Mouse (Mus musculus) c-Kit-negative CD71-positive TER-119-positive erythroid progenitor cells, embryonic 14.5 days (primary cell): ENCODE measurements at regions not wholly inside any gene's neighbourhood (a gene's known extent, or its start where the extent isn't known, plus 50 kb on each side); places are given as distances from the start of the nearest gene placed in this dataset.
"Not testable (repeated sequence)": the region's sequence is repeated elsewhere in the genome, so short reads cannot be mapped to it uniquely, and the experiment has no call there.

Experiments used
- DNase-seq: peaks from one replicate; pipeline ENCODE4 v3.0.0-alpha.2; 2013; ENCODE audit warnings: low read depth, low spot score

DNA sequence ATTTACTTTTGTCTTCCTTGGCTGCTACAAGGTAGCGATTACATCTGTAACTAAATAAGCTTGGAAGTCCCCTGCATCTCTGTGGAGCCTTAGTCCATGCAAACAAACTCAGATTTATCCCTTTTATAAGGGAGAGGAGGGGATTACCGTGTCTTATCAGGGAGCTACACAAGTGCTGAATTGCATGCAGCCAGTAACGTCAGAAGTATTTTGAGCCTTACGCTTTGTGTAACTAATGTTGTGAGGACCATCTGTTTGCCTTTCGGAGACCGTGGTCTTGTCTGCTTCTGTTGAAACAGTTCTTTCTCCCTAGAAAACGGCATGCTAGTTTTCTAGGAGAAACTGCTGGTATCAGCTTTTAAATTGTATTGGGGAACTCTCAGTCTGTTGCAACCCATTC lies 58.0 kb upstream of the Dmrta1 start:
- no peak for DNase-seq

DNA sequence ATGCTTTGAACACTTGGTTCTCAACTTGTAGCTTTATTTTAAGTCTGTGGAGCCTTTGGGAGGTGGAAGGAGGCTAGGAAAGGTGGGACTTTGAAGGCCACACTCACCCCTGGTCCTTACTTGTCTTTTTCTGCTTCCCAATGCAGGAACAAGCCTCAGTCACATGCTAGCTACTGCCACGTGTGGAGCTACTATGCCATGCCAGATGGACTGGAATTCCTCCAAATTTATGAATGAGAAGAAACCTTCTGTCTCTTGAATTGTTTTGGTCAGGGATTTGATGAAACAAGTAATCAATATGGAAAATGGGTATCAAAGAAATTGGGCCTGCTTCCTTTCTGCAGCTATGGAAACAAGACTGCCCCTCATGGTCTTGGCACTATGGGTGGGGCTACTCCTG lies 74.5 kb upstream of the Dmrta1 start:
- DNase-seq, result no peak

DNA sequence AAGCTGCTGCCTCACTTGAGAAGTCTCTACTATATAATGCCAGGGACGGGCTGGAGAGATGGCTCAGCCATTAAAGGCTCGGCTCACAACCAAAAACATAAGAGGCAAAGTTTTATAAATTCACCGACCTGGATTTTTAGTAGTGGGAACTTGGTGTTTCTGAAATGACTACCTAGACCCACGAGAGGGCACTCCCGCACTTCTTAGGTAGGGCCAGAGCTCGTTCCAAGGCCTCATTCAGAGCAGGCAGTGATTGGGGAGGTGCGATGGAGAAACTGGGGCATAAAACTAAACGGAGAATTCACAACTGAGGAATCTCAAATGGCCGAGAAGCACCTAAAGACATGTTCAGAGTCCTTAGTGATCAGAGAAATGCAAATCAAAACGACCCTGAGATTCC lies 103.7 kb upstream of the Dmrta1 start:
- no peak for DNase-seq

DNA sequence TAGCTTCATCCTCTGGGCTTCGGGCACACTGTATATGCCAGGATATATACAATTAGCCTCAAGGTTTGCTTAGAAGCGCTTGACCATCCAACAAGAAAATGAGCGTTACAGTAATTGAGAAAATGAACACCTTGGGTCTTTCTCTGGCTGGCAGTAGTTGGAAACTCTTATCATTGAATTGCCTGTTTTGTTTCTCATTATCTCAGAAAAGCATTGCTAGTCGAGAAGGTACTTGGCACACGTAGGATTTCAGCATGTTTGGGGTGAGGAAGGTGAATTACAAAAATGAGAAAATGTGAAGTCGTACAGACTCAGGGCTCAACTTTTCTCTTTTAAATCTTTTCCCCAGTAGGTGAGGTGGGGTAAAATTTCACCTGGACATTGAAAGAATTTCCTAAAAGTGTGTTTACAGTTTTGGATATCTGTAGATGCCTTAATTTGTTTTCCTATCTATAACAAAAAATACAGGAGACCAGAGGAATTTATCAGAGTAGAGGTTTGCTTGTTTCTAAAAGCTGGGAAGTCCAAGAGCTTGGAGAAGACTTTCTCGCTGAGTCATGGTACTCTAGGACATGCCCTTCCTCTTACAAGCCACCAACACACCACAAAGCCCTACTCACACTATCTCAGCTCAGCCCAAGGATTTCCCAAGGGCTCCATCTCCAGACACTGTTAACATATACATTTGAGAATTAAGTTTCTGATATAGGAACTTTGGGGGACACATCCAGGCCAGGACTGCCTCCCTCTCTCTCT lies 124.3 kb upstream of the Dmrta1 start:
- no peak for DNase-seq

DNA sequence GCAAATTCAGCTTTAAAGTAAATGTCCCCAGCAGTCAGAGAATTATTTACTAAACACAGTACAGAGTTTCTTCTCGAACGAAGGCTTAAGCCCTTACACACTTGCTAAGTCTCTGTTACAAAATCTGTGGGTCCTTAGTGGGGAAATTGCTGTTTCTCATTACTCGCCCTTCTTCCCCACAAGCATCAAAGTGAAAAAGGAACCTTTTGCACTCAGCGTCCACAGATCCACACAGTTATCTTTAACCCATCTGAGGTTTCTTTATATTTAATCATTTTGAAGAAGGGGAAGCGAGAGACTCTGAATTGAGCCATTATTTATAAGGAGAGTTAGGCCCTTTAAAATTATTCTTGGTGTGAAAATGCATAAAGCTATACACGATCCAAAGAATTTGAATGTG lies 126.7 kb upstream of the Dmrta1 start:
- DNase-seq, result no peak

DNA sequence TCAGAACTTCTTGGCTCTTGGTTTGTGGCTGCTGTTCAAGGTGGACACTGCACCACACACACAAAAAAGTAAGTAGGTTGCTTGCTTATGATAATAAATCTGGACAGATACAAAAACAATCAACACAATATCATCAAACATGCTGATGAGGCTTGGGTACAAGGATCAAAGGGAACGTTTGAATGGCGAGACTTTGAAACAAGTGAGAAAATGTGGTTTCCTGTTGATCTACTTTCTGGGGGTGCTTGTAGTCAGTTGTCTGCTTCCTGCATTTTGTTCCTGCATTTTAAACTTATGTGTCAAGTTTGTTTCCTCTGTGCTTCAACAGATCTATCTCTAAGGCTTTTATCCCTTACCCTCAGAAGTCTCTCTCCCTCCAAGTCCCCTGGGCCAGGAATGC lies 128.7 kb upstream of the Dmrta1 start:
- DNase-seq, result no peak

DNA sequence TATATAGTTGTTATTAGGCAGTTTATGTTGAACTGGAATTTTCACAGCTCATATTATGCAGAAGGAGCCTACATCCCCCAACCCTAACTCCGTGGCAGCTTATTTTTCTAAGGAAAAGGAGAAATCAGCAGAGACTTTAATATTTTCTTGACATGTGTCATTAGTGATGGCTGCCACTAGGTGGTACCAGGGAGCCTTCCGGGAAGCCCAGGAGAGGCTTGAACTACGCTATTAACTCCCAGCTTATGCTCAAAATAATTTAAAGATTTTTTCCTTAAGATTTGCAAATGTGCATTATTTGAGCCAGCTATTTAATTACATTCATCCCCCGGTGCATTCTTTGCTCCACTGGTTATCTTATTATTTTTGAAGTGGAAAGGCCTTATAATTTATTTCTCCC lies 146.8 kb upstream of the Dmrta1 start:
- no peak for DNase-seq

DNA sequence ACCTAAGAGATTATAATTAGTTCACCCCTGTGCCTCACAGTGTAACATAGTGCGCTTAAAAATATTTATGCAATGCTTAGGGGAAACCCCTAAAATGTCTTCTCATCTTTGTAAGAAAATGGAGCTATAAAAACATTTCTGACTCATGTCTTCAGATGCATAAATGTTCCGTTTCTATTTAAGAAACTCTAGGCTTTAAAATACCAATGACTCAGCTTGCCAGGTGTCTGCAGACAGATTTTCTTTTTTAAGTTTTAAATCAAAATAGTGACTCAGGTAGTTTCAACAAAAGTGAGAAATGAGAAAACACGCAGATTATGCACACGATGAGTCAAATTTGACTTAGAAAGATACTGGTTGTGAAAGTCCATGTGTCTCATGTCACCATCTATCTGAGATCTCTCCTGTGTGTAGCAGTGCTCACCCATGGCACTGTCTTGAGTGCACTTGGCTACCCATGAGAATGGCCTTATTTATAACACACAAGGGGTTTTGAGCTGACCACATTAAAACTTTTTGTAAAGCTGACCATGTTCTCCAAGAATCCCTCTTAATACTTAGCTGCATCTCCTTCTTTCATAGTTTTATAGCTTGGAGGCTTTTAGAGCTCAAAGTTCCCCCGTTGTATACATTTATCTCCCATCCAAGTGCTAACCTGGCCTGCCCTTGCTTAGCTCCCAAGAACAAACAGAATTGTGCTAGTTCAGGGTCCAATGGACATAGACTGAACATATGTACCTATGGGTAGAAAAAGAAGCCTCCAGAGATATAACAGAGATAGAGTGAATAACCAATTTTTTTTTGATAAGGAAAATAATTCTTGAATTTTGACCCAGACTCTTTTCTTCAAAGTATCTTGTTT lies 149.0 kb upstream of the Dmrta1 start:
- no peak for DNase-seq

DNA sequence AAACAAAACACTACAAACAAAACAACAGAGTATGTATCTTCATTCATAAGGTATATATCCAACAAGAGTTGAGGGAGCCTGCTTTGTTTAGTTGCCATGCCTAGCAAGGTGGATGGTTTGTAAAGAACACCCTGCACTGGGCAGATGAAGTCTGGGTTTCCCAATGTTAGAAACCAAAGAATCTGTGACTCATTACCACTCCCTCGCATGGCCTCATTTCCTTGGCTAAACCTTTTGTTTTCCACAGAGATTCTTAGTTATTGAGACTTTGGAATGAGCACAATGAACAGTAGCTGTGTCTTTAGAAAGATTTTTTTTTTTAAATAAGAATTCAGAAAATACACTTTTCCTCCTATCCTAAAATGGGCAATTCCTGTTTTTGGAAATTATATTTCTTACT lies 151.3 kb upstream of the Dmrta1 start:
- DNase-seq, result no peak

DNA sequence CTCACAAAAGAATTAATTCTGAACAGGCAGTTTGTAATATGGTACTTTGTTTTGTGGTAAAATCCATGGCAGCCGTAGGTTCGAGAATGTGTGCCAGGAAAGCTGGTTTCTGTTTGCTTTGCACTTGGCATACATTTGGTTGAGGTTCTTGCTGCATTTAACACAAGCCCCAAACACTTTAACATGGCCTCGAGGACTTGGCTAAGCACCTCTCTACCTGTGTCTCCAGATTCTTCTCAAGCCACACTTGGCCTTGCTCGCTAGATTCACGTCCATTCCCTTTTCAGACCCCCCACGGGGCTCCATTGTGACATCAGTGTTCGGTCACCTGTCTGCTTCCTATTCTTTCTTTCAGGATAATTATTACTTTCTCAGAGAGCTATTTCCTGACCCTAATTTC lies 151.9 kb upstream of the Dmrta1 start:
- DNase-seq, result no peak

DNA sequence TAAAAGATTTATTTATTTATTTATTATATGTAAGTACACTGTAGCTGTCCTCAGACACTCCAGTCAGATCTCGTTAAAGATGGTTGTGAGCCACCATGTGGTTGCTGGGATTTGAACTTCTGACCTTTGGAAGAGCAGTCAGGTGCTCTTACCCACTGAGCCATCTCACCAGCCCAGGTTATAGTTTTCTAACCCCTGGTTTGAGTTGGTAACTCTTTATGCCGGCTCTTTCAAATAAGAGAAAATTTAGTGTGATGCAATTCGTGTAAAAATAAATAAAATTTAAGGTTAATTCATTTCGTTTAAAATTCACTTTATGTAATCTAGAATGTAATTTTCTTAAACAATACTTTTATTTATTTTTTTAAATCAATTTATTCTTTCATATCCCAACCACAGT lies 153.7 kb upstream of the Dmrta1 start:
- not testable (repeated sequence) for DNase-seq

DNA sequence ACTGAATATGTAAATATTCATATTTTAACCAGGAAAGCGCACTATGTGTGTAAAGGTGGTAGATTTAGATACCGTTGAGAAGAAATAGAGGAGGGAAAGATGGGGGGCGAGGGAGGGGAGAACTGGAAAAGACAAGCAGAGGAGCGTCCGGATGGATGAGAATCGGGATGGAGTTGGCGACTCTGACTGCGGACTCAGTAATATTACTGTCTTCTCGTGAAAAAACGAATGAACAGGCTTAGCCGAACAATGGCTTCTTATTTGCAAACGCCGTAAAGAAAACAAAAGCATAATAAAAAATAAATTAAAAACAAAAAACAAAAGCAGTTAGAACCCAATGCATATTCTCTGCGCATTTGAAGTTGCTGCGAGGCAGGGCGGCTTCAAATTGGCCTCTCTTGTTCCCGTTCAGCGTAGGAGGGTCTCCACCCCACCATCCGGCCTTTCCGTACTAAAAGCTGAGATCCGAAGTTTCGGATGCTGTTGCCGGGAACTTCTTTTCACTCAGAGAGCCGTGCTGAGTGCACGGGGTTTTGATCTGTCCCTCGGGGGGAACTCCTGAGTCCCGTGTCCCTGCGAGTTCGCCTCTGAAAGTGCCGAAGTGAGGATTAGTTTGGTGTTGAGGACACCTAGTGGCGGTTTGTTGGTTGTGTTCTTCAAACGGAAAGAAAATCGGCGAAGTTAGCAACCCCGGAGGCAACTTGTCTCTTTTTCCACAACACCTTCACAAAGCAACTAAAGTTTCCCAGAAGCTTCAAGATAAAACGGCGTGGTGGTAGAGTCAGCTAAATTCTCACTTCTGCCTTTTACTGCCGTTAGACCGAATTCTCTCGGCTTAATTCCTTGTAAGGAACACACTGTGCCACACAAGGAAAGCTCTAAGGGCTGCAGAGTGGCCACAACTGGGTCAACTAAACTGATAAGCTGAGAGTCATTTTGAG lies 154.7 kb upstream of the Dmrta1 start:
- DNase-seq, result peak; percentile 35

DNA sequence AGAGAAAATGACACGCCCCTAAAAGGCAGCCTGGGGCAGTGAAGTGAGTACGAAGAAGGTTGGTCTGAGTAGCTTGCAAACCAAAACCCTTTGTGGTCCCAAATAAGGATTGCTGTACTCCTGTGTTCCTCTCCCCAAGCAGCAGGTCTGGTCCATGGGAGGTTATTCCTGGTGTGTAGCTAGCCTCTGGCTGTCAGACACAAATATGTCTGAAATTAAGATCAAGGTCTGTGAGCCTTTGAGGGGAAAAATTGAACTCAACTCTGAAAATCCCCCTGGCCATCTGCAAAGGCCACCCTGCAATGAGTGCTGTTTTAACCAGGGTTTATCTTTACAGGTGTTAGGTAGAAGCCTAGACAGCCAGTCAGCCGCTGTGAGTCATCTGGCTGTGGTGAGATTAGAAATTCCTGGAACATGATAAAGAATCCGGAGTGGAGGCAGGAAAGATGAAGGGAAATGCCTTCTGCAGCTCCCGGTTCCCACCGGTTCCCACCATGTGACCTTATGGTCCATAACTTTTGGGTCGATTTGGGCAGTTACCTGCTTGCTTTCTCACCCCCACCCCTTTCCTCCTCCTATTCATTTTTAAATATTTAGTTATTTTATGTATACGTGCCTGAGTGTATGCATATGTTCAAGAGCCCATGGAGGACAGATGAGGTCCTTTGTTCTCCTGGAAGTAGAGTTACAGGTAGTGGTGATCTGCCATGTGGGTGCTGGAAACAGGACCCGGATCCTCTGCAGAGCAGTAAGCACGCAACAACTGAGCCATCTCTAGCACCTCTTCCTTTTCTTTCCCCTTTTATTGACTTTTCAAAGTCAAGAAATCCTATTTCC lies 155.6 kb upstream of the Dmrta1 start:
- DNase-seq, result no peak

DNA sequence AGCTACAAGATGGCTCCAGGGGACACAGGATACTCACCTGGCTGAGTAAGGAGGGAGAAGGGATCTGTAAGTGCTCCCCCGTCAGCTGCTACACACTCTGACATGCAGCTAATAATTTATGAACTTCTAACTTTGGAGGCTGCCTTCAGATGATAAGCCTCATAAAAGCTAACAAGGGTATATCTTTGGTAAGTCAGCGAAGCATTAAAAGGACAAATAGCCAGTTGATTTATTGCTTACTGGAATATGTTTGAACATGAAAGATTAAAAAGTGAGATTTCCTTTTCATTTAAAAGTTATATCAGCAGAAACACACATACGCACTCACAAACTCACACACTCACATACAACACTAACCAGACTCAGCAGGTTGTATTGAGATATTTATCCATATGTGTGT lies 161.2 kb upstream of the Dmrta1 start:
- no peak for DNase-seq

DNA sequence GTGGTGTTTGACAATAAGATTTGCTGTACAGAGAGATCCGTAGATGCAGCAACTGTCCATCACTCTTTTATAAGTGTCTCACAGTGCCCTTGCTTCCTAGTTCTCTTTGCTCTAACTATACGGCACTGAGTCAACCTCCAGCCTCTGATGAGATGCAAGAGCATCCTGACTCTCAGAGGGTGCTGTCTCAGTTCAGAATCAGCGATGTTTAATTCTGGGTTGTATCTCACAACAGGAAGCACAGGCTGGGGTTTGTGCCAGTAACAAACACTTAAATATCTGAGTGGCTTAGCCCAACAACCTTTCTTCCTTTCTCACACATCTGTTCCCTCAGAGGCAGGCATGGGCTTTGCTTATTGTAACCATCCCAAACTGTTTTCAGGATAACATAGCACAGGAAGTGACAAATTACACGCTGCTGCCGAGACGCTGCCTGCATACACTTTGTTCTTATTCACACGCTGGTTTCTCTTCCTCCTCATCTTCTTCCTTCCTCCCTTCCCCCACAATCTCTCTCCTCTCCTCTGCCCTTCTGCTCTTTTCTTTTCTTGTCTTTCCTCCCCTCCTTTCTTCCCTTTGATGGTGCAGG lies 163.3 kb upstream of the Dmrta1 start:
- no peak for DNase-seq

DNA sequence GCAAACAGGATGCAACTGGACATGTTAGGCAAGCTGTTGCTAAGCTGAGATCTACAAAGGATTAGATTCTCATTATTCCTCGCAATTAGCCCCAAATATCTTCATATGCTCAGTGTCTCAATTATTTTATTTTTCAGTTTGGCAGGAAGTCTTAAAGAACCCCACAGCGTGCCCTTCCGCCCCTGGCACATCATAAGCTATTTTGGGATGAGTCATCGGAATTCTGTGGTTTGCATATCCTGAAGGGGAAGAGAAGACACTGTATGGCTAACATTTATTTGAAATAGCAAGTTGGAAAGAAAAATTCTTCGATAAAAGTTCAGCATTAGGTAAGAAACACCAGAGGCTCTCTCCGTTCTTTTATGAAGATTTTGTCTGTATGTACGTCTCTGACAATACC lies 164.3 kb upstream of the Dmrta1 start:
- DNase-seq, result no peak

DNA sequence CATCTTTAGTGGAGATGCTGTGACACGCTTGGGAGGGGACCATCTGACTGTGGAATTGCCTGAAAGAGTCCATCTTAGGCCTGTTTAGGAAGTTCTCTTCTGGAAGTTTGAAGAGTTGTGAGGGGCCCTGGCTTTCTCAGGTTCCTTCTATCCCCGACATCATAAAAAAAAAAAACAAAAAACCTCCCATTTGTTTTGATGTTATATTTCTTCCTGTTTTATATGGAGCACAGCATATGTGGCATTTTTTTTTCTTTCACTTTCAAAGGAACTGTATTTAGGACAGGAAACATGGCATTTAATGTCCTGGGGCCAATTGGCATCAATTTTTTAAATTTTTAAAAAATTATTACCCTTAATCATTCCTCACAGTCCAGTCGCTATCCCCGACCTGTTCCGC lies 168.6 kb upstream of the Dmrta1 start:
- DNase-seq, result no peak

DNA sequence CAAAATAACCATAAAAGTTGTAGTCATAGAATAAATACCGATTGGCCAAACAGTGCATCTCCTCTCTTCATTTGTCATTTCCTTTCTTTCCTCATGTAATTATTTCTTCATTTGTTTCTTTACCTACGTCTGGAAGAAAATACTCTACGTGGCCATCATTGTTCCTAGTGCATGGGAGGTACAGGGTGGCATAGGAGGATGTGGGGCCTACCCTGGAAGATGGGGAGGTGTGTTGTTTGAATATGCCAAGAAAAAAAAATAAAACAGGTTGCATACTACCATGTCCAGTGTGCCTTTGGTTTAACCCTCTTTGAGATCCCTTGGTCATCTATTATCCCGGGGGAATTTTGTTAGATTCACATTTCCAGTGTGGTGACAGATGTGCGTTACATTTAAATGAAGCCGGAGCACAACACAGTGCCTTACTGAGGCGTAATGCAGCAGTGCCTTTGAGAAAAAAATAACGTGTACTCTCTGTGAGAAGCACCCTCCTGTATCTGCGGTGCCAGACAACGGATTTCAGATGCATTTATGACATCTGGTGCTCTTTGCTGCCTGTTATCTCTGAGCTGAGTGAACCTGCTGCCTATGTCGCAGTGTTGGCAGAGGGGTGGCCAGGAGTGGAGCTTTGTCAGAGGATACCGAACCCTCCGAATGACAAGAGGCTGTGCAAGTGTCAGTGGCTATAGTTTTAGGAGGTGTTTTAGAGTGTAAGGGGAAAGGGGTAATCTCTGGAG lies 169.4 kb upstream of the Dmrta1 start:
- DNase-seq, result no peak

DNA sequence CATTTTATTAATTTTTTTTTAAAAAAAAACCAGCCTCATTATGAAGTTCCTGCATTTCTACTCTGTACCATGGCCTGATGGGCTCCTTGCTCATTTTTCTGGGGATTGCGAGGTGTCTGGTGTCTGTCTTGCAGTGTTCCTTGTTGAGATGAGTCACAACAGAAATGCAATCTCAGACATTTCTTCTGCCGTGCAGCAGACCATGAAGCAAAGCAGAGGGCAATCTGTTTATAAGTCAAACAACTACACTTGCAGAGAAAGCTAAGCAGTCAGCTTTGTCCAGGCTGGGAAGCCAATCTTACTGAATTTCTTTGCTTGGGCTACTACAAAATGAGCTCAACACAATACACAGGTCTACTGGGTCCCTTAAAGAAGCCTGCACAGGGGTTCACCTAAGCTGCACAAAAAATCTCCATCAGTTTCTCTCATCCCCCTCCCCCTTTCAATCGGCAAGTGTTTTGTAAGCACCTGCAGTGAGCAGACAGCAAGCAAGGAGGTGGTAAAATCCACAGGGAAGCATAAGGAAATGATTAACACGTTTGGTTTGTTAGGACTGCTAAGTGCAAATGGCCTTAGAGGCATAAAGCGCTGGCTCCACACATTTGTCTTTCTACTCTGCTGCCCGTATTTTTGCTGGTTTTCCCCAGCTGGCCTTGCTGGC lies 171.0 kb upstream of the Dmrta1 start:
- no peak for DNase-seq
